8 mouse cellular contexts compared by ENCODE assay signal in genomic region chr7:80132541-80132940, GRCm38 (mm10). TPM values are rescaled to one million over a fixed set of nuclear protein-coding genes. Genes with fewer than 3 reads are reported as not detected.
DNase-seq lines count a peak whose midpoint lies in the region; ATAC-seq lines count a peak whose summit lies in the region.

No protein-coding gene starts in this region.

- peak; percentile 43 to 54 for DNase-seq in heart, adult 18-20 months
- DNase-seq in heart, postnatal 25 days (ENCODE audit: low spot score): no peak
- DNase-seq in right cerebral cortex, postnatal 25 days: peak; percentile 15
- DNase-seq in right cerebral cortex, postnatal 36 days (ENCODE audit: low spot score in 2 of 2): no peak
- peak; percentile 72 for DNase-seq in c-Kit-positive CD71-positive TER-119-negative erythroid progenitor cells, embryonic 14.5 days (ENCODE audit: low read depth)
- peak; percentile 74 for DNase-seq in kidney, postnatal 14 days
- DNase-seq in natural killer cell, adult 2 months (ENCODE audit: low spot score in 2 of 2): peak; percentile 44 to 70

- intact Hi-C loops in heart, postnatal 25 days (cut with DNase I): no loop called here

- ATAC-seq in activated CD4-positive, CD25-positive, alpha-beta regulatory T cell, adult 4 months: no peak

RNA-seq across cellular contexts. Expression of gene Idh2, which starts 17.3 kb away (rescaled TPM):
- total RNA-seq in heart, adult 18-20 months (2021): 1,000 to 10,000 TPM; 2,187 to 2,245 TPM
- 1,000 to 10,000 TPM; 1,585 to 1,668 TPM for total RNA-seq in heart, postnatal 25 days (2021)
- polyA plus RNA-seq in activated CD4-positive, CD25-positive, alpha-beta regulatory T cell, adult 4 months (2017; shearing (Covaris generic)): 10 to 100 TPM; 24.8 to 31.7 TPM

RNA-seq across cellular contexts. Expression of gene Sema4b, which starts 54.1 kb away (rescaled TPM):
- total RNA-seq in heart, adult 18-20 months (2021): 10 to 100 TPM; 10.6 to 12.6 TPM
- 10 to 100 TPM; 11.0 to 12.7 TPM for total RNA-seq in heart, postnatal 25 days (2021)
- 10 to 100 TPM; 16.5 to 26.1 TPM for polyA plus RNA-seq in activated CD4-positive, CD25-positive, alpha-beta regulatory T cell, adult 4 months (2017; shearing (Covaris generic))

Comparison
In these comparisons a context has a peak if more than half of its experiments do, and no peak if none do; other contexts are left out.
1. DNase-seq: peak in heart, adult 18-20 months (2 of 2), right cerebral cortex, postnatal 25 days (single experiment), c-Kit-positive CD71-positive TER-119-negative erythroid progenitor cells, embryonic 14.5 days (single experiment), kidney, postnatal 14 days (single experiment) and natural killer cell, adult 2 months (2 of 2); none in heart, postnatal 25 days (single experiment) and right cerebral cortex, postnatal 36 days (0 of 2).